Mouse (Mus musculus): ENCODE measurements around the gene Radil.

Gene Radil

DNA sequence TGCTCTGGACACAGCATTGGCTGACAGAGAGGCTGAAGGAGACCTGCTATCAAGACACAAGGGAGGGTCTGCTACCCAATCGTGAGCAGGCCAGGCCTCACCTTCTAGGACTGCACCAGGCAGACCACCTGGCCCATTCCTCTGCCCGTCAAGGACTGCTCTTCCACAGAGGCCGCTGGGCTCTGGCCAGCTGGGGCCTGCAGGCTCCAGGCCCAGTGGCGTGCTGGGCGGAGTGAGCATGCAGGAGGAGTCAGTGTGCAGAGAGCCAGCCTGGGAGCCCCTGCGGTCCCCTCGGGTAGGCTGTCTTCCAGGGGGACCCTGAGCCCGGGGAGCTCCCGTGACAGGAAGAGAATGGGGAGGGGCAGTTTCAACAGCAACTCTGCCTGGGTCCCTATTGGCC lies 64.2 kb downstream of the Radil start:
- DNase-seq (ENCODE audit: extremely low spot score, low spot score) = no peak

DNA sequence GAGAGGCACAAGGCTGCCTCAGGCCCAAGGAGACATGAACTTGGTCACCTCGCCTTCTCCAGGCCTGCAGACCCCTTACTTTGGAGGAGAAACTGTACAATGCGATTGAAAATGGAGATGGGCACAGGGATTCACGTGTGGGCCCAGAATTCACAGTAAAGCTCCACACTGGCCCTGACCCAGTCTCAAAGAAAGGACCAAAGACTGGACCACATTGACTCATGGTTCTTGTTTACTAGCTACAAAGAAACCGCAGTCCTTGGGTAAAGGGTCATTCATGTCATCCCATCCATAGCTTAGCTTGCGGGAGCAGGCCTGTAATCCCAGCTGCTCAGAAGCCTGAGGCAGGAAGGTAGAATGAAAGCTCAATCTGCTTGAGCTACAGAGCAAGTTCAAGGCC lies 67.3 kb downstream of the Radil start:
- DNase-seq (ENCODE audit: extremely low spot score, low spot score) = no peak

DNA sequence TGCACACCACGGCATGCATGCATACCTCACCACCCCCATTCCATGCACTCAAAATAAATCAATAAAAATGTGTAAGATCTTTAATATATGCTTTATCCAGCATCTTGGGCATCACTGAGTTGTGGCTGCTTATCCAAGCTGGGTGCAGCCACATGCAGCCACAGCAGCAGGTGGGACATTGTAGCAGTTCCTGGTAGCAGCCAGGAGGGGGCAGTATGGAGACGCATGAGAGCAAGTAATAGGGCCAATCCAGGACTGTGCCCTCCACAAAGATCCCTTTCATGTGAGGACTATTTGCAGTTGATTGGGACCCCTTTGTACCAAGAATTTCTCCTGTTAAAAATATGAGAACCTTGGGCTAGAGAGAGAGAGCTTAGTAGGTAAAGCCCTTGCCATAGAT lies 68.4 kb downstream of the Radil start:
- DNase-seq (ENCODE audit: extremely low spot score, low spot score) = no peak

DNA sequence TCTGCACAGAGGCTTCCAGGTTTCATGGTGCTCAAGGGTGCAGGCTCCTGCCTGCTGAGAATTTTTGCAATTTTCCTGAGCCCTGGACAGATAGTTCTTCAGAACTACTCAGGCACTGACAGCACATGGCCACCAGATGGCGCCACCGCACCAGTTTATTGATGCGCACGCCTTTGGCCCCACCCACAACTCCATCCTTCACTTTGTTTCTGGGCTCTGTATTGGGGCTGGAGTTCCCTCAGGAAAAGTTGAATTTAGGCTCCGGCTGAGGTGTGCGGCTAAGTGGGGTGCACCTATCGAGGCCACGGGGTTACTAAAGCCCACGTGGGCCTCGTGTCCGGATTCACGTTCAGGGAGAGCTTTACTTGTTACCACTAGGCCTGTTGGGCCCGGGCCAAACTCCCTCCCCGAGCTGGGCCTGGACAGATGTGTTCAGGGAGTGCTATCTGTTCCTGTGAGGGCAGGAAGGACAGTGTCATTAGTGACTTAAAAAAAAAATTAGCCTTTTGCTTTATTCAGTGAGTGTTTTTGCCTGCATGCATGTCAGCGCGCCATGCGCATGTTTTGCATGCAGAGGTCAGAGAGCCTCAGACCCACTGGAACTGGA lies 72.0 kb downstream of the Radil start:
- peak; percentile 85 for DNase-seq (ENCODE audit: extremely low spot score, low spot score)

DNA sequence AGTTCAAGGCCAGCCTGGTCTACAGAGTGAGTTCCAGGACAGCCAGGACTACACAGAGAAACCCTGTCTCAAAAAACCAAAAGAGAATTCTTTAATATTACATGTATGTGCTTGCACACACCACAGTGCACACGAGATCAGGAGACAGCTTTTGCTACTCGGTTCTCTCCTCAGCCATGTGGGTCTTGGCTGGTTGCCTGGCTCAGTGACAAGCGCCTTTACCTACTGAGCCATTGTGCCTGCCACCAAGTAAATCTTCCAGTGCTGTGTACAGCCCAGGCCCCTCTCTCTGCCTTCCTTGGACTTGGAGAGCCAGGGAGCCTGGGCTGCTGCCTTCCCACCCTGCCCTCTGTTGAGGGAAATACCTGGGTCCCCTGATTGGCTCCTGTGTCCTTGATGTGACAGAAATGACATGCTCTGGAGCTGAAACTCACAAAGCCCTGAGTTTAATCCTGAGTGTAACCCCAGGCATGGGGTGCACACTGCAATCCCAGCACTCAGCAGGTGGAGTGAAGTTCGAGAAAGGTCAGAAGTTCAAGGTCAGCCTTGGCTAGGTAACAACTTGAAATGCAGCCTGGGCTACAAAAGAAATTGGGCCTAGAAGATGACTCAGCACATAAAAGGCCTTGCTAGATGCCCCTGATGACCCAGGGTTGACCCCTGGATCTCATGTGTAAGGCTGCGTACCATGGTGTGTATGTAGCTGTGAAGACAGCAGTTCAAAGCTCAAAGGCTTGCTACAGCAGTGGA lies 72.9 kb downstream of the Radil start:
- DNase-seq (ENCODE audit: extremely low spot score, low spot score) = no peak

DNA sequence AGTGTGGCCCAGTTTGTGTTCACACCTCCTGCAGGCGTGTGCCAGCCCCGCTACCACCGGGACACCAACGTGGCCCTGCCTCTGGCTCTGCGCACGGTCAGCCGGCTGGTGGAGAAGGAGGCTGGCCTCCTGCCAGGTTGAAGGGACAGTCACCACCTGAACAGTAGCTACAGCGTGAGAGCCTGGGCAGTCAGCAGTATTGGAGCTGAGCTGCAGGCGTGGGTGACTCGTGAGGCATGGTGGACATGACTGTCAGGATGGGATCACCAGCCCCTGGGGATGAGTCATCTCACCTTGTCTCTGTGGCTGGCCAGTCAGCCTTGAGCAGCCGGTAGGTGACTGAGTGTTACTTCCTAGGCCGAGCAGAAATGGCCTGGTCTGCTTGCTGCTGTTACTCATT lies 73.6 kb downstream of the Radil start:
- no peak for DNase-seq (ENCODE audit: extremely low spot score, low spot score)

DNA sequence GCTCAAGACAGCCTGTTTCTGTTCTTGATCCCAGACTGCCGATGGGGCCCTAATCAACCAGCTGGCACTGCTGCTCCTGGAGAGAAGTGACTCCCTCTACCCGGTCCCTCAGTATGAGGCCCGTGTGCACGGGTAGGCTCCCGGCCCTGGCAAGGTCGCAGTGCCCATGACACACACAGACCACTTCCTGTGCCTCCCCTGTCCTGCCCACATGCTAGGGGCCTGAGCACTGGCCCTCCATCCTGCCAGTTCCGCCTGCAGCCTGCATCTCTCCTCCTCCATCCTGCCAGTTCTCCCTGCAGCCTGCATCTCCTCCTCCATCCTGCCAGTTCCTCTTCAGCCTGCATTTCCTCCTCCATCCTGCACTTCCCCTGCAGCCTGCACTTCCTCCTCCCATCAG lies 75.2 kb downstream of the Radil start:
- no peak for DNase-seq (ENCODE audit: extremely low spot score, low spot score)

DNA sequence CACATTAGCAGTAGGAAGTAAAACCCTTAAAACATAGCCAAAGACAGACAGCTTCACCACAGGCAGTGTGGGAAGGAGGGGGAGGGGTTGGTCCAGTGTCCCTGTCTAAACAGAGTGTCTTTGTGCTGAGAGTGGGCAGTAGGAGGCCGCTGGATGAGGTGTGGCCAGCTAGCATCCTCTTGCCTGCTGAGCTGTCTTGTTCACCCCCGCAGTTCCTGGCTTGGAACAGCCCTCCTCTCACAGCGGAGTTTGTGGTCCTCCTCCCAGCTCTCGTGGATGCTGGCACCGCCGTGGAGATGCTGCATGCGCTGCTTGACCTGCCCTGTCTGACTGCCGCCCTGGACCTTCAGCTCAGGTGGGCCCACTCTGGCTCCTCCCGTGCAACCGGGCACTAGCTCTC lies 77.2 kb downstream of the Radil start:
- DNase-seq (ENCODE audit: extremely low spot score, low spot score) = no peak

DNA sequence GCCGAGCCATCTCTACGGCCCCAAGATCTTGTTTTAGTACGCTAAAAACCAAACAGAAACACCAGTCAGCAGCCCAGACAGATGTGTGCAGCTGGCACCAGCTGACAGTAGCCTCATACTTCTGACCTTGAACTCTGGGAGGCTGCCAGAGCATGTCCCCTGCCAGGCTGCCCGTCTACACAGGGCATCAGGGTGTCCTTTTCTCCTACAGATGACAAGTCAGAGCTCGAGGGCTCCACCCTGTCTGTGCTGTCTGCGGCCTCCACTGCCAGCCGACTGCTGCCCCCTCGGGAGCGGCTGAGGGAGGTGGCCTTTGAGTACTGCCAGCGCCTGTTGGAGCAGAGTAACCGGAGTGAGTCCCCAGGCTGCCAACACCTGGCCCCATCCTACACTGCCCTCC lies 81.1 kb downstream of the Radil start:
- DNase-seq (ENCODE audit: extremely low spot score, low spot score) = no peak

DNA sequence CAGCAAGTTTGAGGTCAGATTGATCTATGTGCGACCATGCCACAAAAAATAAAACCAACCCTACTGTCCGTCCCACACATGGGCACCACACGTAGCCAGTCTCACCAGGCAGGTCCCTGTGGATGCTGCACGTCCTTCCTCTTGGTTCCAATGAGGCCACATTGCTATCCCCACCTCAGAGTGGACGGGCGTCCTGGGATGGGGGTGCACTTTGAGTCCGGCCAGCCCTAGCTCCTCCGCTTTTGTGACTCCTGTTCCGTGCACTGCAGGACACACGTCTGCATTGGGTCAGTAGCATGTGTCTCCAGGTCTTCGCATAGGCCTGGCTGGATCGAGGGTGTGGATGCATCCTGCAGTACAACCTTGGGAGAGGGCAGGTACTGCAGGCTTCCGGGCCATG lies 82.5 kb downstream of the Radil start:
- no peak for DNase-seq (ENCODE audit: extremely low spot score, low spot score)

DNA sequence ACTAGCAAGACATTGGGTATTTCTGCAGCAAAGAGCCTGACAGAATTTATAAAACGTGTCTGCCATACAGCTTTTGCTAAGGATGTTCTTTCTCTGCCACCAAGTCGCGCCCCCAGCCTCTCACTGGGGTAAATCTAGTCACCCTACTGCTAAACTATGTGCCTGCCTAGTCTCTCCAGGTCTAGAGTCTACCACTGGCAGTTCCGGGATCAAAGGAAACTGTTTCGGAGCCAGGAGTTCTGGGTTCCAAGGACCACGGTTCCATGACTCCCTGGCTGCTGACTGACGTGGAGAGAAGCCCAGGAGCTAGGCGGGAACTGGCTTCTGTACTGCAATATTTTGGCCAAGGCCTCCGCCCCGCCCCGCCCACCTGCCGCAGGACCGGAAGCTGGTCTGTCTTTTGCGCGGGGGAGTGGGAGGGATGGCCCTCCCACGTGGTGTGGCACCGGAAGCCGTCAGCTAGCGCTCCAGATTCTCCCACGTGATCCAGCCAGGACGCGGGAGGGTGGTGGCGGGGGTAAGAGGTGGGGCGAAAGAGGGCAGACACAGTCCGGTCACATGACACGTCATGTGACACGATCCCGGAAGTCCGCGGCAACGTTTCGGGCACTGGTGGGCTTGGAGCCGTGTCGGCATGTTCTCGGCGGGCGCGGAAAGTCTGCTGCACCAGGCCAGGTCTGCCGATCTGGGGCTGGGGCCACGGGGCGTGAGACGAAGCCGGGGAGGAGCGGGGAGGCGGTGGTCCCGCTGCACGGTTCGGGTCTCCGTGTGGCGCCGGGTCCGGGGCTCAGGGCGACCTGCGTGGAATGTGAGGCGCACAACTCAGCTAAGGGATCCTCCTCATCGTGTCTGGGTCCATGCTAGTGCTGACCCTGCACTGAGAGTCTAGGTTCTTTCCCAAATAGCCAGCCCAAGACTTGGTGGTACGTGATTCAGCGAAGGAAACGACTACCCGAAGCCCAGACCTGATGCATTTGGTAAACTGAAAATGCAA lies 87.1 kb downstream of the Radil start, which contains the start of gene Ap5z1:
Ap5z1 (plus strand) TSS at position 484 of the 994 bp plus-strand sequence.
- DNase-seq (ENCODE audit: extremely low spot score, low spot score) = peak; percentile 96

DNA sequence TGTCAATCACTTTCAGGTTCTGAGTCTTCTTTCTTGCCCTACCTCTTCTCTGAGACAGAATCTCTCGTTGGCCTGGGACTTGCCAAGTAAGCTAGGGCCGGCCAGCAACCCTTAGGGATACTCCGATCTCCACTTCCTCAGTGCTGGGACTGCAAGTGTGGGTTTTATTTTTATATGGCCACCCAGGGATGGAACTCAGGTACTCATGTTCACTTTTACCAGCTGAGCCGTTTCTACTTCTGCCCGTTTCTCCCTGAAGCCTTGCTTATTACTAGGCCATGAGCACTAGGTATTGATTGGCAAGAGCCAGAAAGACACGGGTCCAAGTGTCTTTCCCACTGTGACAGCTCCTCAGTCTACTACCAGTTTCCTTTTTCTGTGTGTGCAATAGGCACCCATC lies 87.9 kb downstream of the Radil start:
- no peak for DNase-seq (ENCODE audit: extremely low spot score, low spot score)

DNA sequence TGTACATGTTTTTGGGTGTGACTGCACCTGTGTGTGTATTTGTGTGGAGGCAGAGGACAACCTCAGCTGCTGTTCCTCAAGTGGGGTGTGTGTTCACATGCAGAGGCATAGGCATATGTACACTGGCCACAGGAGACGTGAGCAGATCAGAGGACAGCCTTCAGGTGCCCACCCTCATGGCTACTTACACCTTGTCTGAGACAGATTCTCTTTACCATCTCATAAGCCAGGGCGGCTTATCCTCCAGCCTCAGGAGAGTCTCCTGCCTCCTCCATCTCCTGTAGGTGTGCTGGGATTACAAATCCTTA lies 88.3 kb downstream of the Radil start:
- no peak for DNase-seq (ENCODE audit: extremely low spot score, low spot score)

DNA sequence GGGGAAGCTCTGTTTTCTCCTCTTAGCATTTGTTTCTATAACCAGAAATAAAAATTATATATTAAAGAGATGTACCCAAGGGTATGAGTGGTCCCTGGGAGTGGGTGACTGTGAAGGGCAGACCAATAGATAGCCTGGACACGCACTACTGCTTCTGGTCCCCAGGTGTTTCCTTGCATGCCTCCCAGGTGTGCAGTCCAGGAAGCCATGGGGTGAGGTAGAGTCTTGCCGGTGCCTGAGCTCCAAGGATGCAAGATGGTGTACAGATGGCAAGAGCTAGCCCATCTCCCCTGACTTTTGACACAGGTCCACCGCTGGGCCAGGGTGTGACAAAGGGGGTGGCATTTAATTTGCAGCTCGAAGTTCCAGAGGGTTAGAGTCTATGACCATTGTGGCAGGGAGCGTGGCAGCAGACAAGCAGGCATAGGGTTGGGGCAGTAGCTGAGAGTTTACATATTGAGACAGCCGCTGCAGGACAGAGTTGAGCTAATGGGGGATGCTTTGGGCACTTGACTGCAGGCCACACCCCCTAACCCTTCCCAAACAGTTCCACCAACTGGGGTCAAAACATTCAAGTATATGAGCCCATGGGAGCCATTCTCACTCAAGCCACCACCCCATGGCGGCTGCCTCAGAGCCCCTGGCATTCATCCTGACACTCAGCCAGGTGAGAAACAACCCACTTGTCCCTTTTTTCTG lies 88.8 kb downstream of the Radil start:
- no peak for DNase-seq (ENCODE audit: extremely low spot score, low spot score)

DNA sequence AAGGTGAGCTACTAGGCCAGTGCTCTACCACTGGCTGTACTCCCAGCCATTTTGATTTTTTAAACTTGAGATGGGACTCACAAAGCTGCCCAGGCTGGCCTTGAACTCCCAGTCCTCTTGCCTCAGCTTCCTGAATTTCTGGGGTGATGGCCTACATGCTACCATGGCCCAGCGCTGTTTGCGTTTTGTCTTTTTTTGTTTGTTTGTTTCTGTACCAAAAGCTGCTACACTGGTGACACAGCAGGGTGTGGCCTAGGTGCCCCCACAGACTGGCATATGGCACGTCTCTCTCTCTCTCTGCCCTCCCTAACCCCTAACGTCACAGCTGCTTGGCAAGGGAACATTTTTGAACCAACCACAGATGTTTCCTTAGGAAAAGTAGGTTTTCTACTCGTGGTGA lies 91.1 kb downstream of the Radil start:
- no peak for DNase-seq (ENCODE audit: extremely low spot score, low spot score)

DNA sequence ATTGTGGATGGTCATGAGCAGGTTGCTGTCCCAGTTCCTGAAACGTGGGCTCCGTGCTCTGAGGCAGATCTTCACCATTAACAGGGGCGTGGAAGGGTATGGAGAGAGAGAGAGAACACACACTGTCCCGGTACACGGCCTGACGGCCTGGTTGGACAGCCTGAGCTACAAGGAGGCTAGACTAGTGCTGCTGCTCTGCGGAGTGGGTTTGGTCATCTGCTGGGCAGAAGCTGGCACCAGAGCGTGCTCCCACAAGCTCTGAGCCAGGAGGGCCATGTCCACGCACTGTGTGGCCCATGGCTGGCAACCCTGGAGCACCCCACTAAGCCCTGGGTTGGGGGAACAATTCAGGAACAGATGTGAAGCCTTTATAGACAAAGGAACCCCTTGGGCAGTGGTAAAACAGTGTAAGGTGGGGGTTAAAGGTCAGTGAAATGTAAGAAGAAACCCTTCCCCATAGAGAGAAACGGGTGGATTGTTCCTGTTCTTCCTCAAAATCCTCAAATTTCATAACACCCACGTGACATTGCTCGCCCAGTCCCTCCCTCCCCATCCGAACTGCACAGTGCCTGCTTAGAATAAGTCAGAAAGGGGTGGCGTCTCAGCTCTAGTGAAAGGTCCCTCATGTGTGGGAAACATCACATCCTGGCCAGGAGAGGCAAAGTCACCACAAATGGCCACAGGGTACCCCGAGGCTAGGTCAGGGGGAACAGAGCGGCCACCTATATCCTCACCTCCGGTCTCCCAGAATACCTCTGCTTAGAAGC lies 91.9 kb downstream of the Radil start:
- no peak for DNase-seq (ENCODE audit: extremely low spot score, low spot score)

DNA sequence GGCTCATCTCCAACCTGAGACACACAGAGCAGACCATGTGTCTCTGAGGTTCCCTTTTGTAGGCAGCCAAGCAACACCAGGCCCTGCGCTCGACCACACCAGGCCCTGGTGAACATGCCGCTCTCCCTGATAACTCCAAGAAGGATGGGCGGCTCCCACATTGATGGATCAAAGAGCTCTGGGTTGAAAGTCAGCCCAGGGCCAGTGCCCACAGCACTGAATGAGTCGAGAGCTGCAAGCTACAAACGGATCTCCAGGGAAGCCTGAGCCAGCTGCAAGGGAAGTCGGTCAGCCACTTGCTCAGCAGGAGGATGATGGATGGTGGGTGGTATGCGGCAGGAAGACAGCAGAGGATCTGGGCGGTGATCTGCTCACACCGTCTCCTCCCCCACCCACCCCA lies 93.6 kb downstream of the Radil start:
- no peak for DNase-seq (ENCODE audit: extremely low spot score, low spot score)

DNA sequence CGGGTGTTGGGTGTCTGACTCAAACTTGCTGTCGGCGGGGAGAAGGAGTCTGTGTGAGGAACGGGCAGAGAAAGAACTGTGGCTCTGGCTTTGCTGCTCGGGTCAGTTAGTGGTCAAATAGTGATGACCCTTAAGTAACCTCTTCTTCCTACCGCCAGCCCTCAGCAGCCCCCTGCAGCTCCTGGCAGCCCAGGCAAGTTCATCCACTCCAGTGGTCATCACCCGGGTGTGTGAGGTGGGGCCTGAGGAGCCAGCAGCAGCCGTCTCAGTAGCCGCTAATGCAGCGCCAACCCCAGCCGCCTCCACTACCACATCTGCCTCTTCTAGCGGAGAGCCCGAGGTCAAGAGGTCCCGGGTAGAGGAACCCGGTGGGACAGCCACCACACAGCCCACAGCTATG lies 94.6 kb downstream of the Radil start:
- DNase-seq (ENCODE audit: extremely low spot score, low spot score) = no peak

DNA sequence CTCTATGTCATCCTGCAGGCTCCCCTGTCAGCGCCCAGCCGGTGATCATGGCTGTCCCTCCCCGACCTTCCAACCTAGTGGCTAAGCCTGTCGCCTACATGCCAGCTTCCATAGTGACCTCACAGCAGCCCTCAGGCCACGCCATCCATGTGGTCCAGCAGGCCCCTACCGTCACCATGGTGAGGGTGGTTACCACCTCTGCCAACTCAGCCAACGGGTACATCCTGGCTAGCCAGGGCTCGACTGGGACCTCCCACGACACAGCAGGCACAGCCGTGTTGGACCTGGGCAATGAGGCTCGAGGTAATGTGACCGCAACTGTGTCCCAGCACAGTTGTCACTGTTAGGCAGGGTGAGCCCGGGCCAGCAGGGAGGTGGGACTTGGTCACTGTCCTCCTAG lies 97.2 kb downstream of the Radil start:
- no peak for DNase-seq (ENCODE audit: extremely low spot score, low spot score)

DNA sequence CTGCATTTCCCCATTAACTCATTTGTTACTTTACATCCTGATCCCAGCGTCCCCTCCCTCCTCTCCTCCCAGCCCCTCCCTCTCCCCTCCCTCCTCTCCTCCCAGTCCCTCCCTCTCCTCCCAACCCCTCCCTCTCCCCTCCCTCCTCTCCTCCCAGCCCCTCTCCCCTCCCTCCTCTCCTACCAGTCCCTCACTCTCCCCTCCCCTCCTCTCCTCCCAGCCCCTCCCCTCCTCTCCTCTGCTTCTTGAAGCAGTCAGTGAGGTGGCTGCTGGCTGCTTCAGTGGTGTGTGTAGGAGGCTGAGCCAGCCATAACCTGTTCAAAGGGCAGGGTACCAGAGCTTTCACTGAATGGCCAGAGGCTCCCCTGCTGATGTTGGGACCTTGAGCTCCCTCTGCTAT lies 99.1 kb downstream of the Radil start:
- DNase-seq (ENCODE audit: extremely low spot score, low spot score) = peak; percentile 56

DNA sequence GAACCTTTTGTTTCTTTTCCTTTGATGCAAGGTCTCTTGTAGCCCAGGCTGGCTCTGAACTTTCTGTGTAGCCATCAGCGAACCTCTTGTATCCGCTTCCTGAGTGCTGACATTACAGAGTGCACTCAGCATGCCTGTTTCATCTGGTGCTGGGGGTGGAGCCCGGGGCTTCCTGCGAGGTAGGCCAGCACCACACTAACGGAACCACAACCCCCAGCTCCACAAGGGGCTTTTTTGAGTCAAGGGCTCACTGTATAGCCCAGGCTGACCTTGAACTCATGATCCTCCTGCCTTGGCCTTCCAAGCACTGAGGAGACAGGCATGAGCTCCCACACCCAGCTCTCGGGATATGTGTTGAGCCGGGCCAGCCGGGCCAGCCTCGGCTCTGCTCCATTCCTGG lies 100.1 kb downstream of the Radil start:
- no peak for DNase-seq (ENCODE audit: extremely low spot score, low spot score)
